Mouse (Mus musculus) kidney, postnatal 10 days (tissue): ENCODE measurements at regions not wholly inside any gene's neighbourhood (a gene's known extent, or its start where the extent isn't known, plus 50 kb on each side); places are given as distances from the start of the nearest gene placed in this dataset.

ENCODE experiments used
- DNase-seq: peaks from one replicate; pipeline ENCODE4 v3.0.0; 2021; ENCODE audit warnings: mixed read lengths

- DNase-seq: no peak
Observed at GRCm38 (mm10) chr13:34576392-34576791, 76.9 kb downstream of the Pxdc1 start.

- no peak for DNase-seq
Observed at GRCm38 (mm10) chr13:34575997-34576314, 77.3 kb downstream of the Pxdc1 start.

GRCm38 (mm10) chr13:34575179-34575996 is 77.9 kb downstream of the Pxdc1 start:
- no peak for DNase-seq

GRCm38 (mm10) chr13:34569312-34569711 is 84.0 kb downstream of the Pxdc1 start:
- no peak for DNase-seq

- no peak for DNase-seq
Observed at GRCm38 (mm10) chr13:34566687-34567086, 86.6 kb downstream of the Pxdc1 start.

GRCm38 (mm10) chr13:34550130-34550884 is 103.0 kb downstream of the Pxdc1 start:
- no peak for DNase-seq

- no peak for DNase-seq
Observed at GRCm38 (mm10) chr13:34540646-34541045, 112.6 kb downstream of the Pxdc1 start.

GRCm38 (mm10) chr13:34533896-34534295 is 119.4 kb downstream of the Pxdc1 start:
- DNase-seq: no peak

GRCm38 (mm10) chr13:34511332-34511731 is 142.0 kb downstream of the Pxdc1 start:
- no peak for DNase-seq

- no peak for DNase-seq
Observed at GRCm38 (mm10) chr13:34507224-34507623, 146.1 kb downstream of the Pxdc1 start.

- DNase-seq: no peak
Observed at GRCm38 (mm10) chr13:34505861-34506260, 147.4 kb downstream of the Pxdc1 start.

GRCm38 (mm10) chr13:34504879-34505278 is 148.4 kb downstream of the Pxdc1 start:
- DNase-seq: no peak

- DNase-seq: no peak
Observed at GRCm38 (mm10) chr13:34498910-34499309, 153.9 kb upstream of the Slc22a23 start.

GRCm38 (mm10) chr13:34497667-34498066 is 152.7 kb upstream of the Slc22a23 start:
- no peak for DNase-seq

GRCm38 (mm10) chr13:34484831-34485230 is 139.8 kb upstream of the Slc22a23 start:
- DNase-seq: no peak

GRCm38 (mm10) chr13:34481461-34481860 is 136.5 kb upstream of the Slc22a23 start:
- no peak for DNase-seq

- no peak for DNase-seq
Observed at GRCm38 (mm10) chr13:34470410-34470809, 125.4 kb upstream of the Slc22a23 start.

GRCm38 (mm10) chr13:34469568-34469967 is 124.6 kb upstream of the Slc22a23 start:
- peak; percentile 82 for DNase-seq

- DNase-seq: peak; percentile 50
Observed at GRCm38 (mm10) chr13:34468132-34468748, 123.3 kb upstream of the Slc22a23 start.

GRCm38 (mm10) chr13:34465862-34466430 is 121.0 kb upstream of the Slc22a23 start:
- no peak for DNase-seq

- DNase-seq: no peak
Observed at GRCm38 (mm10) chr13:34465456-34465855, 120.5 kb upstream of the Slc22a23 start.

GRCm38 (mm10) chr13:34464221-34464620 is 119.2 kb upstream of the Slc22a23 start:
- peak; percentile 34 for DNase-seq

GRCm38 (mm10) chr13:34462808-34463511 is 118.0 kb upstream of the Slc22a23 start:
- peak; percentile 26 for DNase-seq
